Mouse (Mus musculus) heart, adult 11 months (tissue): Measurements from ENCODE around the gene Tagln2.

Experiments
- DNase-seq: peaks from one replicate; pipeline ENCODE4 v3.0.0; 2022

Tagln2 gene

DNA sequence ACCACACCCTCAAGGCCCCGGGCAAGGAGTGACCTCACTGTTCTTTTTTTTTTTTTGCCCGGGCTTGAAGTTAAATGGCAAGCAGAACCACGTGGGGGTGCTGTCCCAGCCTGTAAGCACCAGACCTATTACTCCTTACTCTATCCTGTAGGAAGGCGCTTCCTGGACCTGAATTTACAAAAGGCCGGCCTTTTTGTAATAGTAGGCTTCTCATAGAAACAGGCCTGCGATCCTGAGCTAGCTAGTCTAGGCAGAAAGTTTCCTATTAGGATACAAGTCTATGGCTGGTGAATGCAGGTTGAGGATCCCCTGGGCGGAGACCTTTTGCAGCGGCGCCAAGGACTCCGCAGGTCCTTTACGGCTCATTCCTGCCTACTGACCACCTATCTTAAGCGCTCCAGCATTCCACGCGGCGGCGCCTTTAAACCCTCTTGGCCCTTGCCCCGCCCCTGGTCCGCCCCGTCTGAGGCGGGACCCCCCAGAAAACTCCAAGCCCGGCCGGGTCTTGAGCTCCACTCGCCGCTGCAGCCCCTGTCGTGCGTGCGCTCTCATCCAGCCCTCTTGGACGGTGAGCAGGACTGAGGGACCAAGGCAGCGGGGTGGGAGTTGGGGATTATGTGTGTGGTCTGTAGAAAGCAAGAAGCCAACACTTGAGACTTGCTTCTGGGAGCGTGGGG lies at the start of gene Tagln2:
Gene Tagln2 (plus strand): TSS at position 283 of the 677 bp plus-strand sequence.
- DNase-seq: peak; percentile 100

DNA sequence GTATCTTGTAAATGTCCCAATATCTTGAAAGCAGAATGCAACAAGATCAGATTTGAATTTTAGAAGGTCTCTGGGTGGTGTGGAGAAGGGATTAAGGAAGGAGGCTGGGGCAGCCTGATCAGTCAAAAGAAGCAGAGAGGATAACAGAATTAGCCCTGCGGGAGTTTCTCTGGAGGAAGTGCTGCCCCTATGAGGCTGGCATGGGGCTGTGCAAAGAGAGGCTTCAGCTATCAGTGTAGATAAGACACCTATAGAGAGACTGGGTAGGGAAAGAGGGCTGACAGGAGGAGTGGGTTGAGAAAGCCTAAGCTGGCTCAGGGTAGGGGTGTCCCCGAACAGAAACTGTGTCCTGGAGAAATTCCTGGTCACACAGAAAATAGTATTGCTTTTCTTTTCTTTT lies 49.6 kb upstream of the Tagln2 start:
- DNase-seq: peak; percentile 77

DNA sequence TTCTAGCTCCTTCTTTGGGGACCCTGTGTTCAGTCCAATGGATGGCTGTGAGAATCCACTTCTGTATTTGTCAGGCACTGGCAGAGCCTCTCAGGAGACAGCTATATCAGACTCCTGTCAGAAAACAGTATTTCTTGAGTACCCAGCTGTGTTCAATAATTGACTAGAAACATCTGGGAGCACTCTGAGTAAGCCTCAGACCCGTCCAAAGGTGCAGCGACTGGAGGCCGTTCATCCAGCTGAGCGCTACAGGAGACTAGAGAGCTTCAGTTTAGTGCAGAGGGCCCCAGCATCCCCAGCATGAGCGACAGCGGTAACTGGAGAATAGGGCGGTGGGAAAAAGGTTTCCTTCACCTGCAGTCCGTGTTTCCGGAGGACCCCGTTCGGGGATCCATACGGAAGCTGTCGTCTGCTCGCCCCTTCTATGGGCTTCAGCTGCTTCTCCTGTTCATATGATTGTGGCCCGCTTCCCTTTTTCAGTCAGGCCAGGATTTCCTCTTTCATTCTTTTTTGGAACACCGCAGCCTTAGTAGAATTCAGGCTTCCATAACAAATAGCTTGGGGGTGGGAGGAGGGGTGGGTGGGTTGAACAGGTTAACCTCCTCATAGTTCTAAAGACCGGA lies 48.9 kb upstream of the Tagln2 start:
- DNase-seq: peak; percentile 89

DNA sequence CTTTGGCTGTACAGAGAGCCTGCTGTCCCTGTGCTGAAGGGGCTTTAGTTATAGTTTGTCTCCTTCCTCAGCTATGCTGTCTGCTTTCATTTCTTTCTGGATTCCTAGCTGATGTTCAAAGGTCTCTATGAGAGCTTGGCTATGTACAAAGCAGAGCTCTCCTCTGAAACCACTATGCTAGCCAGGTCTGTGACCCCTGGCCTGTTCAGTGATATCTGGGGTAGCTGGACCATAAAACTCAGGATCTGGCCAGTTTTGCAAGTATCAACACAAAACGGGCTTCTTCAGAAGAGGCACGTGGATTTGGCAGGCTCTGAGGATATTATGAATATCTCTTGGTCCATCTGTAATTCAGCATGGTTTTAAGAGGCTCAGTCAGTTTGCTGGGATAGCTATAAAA lies 46.9 kb upstream of the Tagln2 start:
- DNase-seq: no peak

DNA sequence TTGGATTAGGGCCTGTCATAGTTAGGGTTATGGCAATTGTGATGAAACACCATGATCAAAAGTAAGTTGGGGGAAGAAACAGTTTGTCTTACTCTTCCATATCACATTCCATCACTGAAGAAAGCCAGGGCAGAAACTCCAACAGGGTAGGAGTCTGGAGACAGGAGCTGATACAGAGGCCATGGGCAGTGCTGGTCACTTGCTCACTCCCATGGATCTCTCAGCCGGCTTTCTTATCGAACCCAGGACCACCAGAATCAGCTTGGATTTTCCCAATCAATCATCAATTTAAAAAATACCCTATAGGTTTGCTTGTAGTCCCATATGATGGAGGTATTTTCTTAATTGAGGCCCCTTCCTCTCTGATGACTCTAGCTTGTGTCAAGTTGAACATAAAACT lies 46.0 kb upstream of the Tagln2 start:
- peak; percentile 57 for DNase-seq

DNA sequence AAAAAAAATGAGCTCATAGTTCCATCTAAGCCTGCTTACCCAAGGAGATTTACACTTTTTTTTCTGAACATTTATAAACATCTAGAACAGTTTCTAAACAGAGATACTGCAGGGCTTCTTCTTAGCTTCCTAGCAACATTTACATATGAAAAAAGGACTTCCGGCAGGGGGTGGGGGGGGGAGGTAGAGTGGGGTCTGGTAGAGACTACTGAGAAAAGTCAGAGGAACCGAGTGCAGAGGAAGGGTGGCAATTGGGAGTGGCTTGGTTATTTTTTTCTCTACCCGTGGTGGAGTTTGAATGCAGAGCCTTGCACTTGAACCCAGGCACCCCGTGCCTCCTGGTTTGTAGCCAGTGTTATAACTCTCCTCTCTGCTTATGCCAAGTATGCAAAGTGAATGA lies 44.4 kb upstream of the Tagln2 start:
- peak; percentile 91 for DNase-seq

DNA sequence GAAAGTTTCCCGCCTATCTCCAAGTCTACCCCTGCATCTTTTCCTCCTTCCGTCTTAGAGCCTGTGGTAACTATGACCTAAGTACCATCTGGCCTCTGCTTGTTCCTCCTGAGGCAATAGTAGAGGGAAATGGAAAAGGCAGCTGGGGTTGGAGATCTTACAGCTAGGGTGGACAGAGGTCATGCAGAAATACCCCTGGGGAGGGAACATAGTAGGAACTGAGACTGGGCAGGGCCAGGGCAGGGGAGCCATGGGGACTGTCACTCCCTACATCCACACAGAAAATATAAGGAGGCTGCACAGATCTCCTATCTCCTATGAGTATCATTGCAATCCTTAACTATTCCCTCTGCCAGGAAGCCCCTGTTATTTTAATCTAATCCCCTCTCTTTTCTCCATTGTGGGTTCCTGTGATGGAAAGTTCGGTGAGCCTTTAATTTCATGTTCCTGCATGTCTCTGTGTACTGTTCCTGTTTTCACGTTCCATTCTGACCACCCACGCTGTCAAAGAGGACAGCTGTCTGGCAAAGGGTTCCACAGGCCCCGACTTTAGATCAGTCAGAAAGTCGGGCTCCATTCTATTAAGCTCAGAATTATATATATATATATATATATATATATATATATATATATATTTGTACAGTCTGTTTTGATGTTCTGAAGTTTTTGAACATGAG lies 43.7 kb upstream of the Tagln2 start:
- peak; percentile 98 for DNase-seq

DNA sequence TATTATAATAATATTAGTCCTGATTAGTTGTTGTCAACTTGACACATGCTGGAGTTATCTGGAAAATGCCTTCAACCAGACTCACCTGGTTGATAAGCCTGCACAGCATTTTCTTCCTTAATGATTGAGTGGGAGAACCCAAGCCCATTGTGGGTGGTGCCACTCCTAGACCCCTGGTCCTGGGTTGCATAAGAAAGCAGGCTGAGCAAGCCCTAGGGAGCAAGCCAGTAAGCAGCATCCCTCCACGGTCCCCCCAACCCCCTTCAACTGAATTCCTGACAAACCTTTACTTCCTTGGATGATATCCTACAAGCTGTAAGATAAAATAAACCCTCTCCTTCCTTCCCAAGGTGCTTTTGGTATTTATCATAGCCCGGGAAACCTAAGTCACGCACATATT lies 42.7 kb upstream of the Tagln2 start:
- peak; percentile 73 for DNase-seq

DNA sequence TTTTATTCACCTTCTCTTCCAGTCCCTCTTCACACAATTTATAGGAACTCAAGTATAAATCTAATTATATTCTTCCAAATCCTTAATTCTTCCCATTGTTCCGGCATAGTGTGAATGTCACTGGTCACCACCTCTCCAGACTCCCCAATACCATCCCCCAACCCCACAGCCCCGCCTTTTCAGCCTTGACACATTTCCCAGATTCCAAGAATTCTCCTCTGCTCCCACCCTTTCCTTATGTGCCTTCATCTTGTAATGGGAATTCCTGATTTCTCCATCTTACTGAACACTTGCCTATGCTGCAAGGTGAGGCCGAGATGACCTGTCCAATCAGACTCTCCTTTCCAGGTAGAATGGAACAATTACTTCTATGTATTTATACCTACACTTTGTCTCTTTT lies 41.8 kb upstream of the Tagln2 start:
- DNase-seq: peak; percentile 73

DNA sequence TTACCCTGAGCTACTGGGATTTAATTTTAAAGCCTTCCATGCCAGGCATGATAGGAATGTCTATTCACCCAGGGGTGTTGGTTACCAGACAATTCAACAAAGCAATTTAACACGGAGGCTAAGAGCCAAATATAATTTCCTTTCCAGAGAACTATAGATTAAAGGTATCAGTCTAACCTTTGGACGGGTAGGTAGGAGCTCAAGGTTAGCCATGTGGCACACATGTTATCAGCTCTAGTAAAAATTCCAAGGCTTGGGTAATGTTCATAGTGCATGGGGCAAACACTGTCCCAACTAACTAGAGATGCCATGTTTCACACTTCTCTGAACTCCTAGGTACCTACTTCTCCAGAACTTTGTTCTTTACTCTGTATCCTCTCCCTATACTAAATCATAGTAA lies 38.2 kb upstream of the Tagln2 start:
- DNase-seq: no peak

DNA sequence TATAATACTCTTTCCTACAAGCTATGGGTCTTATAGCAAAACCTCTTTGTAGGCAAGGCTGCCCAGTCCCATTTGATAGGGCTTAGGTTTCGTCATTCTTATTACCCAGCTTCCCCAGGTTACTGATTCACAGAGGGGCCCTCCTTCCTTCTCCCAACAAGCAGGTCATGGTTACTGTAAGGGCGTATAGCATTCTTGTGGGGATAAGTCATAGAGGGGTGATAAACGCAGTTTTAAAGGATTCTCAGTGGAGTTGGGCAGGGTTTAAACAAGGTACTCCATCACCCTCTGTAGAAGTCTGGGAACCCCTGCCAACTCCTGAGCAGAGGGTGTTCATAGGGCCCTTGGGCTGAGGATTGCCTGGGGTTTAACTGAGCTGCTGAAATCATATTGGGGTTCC lies 37.3 kb upstream of the Tagln2 start:
- no peak for DNase-seq

DNA sequence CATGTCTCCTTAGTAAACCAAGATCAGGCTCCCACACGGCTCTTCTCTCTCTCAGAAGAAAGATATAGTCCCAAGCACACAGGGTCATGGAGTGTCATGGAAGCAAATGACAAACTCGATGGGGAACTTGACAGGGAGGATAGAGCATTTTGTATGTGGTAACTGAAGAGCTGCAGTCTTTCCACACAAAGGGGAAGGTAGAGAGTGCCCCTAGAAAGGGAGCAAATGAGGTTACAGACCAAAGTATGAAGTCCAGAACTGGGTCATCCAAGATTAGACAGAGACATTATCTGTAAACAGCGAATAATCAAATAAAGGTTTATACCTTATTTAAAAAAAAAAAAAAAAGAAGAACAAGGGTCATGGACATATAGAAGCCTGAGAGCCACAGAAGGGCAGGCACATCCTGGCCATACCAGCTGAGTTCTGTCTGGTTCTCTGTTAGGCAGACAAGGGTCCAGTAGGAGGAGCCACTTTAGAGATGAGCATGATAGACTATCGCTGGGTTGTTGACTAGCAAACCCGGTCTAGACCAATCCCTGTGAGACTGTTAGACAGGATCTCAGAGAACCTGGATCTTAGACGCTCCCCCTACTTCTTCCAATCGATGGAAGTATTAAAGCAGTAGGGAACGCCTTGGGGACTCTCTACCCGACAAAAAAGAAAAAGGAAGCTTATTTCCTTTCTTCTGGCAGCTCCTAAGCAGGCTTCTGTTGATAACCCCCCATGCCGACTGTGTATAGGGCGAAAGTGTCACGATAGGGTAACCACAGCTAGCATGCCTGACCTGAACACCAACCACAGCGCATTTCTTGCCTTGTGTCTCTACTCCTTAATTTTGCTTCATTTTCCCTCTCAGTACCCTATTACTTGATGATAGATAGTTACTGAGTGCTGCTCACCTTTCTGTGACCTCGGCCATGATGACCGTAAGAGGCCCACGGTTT lies 36.2 kb upstream of the Tagln2 start:
- peak; percentile 54 for DNase-seq

DNA sequence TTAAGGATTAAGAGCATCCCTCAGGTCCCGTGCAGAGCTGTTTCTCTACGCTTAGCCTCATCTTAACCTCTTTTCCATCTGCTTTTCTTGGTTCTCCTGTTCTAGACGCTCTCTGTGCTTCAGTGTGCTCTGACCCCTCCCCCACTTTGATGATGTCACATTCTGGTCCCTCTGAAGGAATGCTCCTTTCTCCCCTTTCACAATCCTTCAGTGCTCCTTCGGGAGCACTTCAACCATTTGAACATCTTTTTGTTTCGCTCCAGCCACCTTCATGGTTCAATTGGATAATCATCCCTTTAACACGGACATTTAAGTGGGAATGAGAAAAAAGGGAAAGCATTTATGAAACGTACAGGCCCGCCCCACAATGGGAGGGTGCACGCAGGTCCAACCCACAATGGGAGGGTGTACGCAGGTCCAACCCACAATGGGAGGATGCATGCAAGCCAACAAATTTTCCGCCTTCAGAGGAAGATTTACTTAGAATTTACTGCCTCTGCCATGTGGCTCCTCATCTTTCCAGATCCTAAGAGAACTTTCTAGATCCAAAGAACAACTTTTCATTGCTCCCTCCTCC lies 31.5 kb upstream of the Tagln2 start:
- no peak for DNase-seq

DNA sequence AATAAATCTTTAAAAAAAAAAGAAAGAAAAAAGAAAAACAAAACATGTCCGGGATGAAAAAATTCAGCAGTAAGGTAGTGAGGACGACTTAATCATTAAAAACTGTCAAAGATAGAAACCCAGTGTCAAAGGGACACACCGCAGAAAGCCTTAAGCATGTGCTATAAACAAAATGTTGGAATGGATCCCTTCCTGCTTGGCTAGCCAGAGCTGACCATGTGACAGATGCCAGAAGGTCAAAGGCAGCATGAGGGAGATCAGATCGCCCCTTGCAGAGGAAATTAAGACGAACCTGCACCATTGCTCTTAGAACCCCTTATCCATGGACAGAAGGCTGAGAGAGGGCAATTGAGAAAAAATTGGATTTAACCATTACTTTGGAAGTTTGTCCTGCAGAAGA lies 30.5 kb upstream of the Tagln2 start:
- peak; percentile 89 for DNase-seq

DNA sequence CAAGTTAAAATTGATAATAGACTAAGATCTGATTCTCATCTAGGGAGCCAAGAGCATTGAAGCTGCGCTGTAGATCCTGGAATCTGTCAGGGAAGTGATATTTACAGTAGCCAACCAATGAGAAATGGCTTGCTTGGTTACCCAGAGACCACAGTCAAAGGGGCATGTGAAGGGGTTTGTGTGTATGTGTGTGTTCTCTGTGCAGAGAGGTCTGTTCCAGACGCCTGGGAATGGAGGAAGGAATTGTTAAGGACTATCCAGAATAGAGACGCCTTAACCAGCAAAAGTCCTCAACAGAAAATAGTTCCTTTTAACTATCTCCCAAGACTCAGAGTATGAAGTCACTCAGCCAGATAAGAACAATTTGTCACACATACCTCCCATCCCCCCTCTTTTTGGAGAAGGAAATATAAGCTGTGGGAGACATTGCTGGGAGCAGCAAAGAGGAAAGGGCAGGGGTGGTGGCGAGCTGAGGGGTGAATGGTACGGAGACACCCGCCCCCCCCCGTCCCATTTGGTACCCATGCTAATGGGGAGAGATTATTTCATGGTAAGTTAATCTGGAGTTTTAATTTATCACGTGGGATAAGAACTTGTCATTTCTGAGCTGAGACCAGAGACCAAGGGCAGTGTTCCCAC lies 29.9 kb upstream of the Tagln2 start:
- no peak for DNase-seq

DNA sequence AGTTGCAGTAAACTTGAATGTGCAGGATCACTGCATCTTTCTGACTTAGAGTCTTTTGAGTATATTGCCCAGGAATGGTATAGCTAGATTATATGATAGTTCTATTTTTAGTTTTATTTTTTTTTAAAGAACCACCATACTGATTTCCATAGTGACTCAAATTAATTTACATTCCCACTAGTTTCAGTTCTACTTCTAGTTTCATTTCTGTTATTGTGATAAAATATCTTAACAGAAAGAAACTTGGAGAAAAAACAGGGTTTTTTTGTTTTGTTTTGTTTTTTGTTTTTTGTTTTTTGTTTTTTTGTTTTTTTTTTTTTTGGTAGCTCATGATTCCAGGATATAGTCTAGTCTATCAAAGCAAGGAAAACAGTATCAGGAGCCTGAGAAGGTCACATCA lies 26.9 kb upstream of the Tagln2 start:
- DNase-seq: no peak

DNA sequence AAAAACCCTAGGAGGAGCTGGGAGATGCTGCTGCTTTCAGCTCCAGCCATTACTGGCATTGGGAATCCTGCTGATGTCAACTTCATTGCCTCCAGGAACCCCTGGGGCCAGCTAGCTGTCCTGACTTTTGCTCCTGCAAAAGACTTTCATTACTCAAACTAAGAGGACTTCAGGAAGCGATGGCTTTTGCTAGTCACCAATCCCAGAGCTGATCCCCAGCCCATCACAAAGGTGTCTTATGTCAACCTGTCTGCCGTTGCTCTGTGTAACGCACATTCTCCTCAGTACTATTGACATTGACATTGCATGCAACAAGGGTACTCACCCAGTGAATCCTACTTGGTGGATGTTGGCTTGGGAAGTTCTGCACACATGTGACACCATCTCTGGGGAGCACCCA lies 25.7 kb upstream of the Tagln2 start:
- no peak for DNase-seq

DNA sequence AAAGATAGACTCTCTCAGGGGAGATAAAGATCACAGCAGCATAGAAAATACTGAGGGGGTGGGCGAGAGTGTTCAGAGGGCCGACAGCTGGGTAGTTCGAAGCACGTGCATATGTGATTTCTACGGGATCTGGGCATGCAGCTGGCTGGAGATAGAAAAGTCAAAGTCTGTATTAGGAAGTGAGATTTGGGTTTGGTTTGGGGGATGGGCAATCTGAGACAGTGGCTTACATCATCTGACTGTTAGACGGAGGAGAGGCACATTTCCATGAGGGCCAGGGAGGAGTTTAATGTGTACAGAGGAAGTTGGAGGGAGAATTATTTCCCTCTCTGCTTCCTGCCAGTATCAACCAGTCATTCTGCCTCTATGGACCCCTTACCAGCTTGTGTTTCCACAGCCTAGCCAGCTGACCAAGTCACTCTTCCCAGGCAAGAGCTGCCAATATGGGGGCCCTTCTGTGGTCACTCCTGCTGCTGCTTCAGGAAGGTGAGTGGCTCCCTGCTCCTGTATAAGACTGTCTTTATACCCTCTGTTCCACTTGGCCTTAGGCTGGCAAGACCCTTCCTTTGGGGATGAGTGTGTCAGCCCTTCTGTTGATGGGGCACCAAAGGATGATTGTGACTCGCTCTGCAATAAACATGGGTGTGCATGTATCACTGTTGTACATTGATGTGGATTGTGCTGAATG lies 24.6 kb upstream of the Tagln2 start, which contains the start of gene Slamf9:
Gene Slamf9 (plus strand): TSS at position 305 of the 688 bp plus-strand sequence.
- peak; percentile 97 for DNase-seq

DNA sequence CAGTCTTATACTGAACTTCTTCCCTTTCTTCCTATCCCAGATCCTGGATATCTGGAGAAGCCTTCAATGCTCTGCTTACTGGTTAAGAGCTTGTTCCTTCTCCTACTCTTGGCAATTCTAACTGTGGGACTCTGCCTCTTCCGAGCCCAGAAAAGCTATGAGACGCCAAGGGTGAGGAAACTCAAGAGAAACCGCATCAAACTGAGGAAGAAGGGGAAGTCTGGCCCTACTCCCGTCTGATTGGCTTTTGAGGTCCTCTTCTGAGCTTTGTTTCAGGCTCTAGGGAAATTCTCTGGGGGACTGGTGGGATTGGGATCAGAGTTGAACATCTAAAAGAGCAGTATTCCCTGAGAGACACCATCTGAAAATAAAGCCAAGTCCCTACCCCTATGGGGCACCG lies 21.8 kb upstream of the Tagln2 start:
- DNase-seq: peak; percentile 93

DNA sequence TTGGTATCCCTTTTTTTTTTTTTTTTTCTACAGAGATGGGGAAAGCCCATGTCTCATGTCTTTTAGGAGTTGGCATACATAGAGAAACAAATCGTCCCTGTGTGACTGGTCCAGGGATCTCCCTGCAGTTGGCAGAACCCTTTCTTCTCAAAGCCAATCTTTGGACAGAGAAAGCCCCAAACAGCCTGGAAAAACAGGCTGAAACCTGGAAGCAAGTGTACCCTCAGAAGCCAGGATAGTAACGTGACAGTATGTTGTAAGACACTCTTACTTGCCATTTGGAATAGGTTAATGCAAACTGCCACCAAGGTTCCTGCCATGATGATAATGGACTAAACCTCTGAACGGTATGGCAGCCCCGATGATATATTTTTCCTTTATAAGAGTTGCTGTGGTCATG lies 19.5 kb upstream of the Tagln2 start:
- no peak for DNase-seq

DNA sequence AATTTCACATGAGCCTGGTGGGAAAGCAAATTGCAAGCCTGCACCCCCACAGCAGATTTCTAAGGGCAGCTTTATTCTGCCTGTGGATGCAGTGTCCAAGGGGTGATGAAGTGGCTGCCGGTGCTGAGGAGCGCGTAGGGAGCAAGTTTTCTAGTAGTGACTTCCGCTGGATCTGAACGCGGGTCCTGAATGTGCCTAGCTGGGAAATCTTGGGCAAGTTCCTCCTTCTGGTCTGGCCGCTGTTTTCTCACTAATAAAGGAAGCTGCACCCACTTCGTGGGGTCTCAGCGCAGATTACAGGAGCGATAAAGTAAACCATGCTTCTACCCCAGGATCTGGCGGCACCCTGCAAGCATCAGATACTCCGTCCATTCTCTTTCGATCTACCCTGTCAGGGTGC lies 18.7 kb upstream of the Tagln2 start:
- no peak for DNase-seq
